Mouse (Mus musculus): ENCODE measurements around the gene Eif3b. TPM values are rescaled to one million over a fixed set of nuclear protein-coding genes. Genes with fewer than 3 reads are reported as not detected.
A peak's percentile ranks its signal among the peaks of the same experiment; 100 is the strongest.

Gene Eif3b
- polyA plus RNA-seq, 1 experiment from 2014 or later, result 78.9 TPM

DNA sequence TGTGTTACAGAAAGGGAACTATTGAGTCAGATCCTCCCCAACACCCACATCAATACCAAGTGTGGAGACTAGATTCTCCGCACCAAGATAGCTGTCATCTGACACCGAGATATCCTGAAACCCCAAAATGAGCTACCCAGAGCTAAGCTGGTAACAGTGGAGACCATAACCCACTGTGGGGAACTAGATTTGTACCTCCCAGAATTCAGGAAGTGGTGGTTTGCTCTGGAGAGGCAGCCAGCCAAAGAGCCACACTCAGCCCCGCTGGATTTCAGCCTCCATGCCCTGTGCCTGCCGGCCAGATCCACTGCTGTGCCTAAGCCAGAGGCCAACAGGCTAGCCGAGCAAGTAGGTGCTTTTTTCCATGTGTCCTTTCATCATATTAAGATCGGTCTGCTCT is 39.8 kb upstream of the Eif3b start:
- Histone ChIP-seq H3K4me3 (ENCODE audit: low read length) (no peak overlapping the region), H3K4me1 (replicated peaks; ENCODE audit: control insufficient read depth, insufficient read depth, low read length) (peaks cover 3% of the 10 kb centered on the region; the same call in 1 of the 2 replicates), H3K9ac (ENCODE audit: low read length) (no peak overlapping the region), H3K27ac (ENCODE audit: low read length) (no peak overlapping the region), H3K36me3 (ENCODE audit: control insufficient read depth, insufficient read depth, low read length) (no peaks in the 10 kb centered on the region), H3K27me3 (ENCODE audit: control insufficient read depth, insufficient read depth, low read depth, low read length) (no peaks in the 10 kb centered on the region), H3K9me3 (ENCODE audit: control insufficient read depth, low read length) (no peaks in the 10 kb centered on the region), H3K4me2 (ENCODE audit: low read depth, low read length) (no peak overlapping the region)
- WGBS, result 70% methylated on average over 6 of the region's 6 CpGs
- no peak for ATAC-seq (ENCODE audit: low read depth)

GRCm38 (mm10) chr5:140381156-140381555 is 38.0 kb upstream of the Eif3b start:
- peak; percentile 57 for ATAC-seq (ENCODE audit: low read depth)
- H3K27me3 ChIP-seq (ENCODE audit: control insufficient read depth, insufficient read depth, low read depth, low read length), result no peaks in the 10 kb centered on the region
- H3K36me3 ChIP-seq (ENCODE audit: control insufficient read depth, insufficient read depth, low read length), result no peaks in the 10 kb centered on the region
- H3K27ac ChIP-seq (ENCODE audit: low read length), result 0 out of 2 replicates have a peak overlapping the region, but pooled peaks have one; percentile 1
- no peaks in the 10 kb centered on the region for H3K9me3 ChIP-seq (ENCODE audit: control insufficient read depth, low read length)
- H3K4me1 ChIP-seq (replicated peaks; ENCODE audit: control insufficient read depth, insufficient read depth, low read length), result peaks cover 3% of the 10 kb centered on the region; the same call in 1 of the 2 replicates
- H3K9ac ChIP-seq (ENCODE audit: low read length), result no peak overlapping the region
- no peak overlapping the region for H3K4me2 ChIP-seq (ENCODE audit: low read depth, low read length)
- WGBS, result 77% methylated on average over 7 of the region's 7 CpGs
- no peak overlapping the region for H3K4me3 ChIP-seq (ENCODE audit: low read length)

GRCm38 (mm10) chr5:140382688-140383087 is 36.4 kb upstream of the Eif3b start:
- Histone ChIP-seq H3K36me3 (ENCODE audit: control insufficient read depth, insufficient read depth, low read length) (no peaks in the 10 kb centered on the region), H3K27me3 (ENCODE audit: control insufficient read depth, insufficient read depth, low read depth, low read length) (no peaks in the 10 kb centered on the region), H3K27ac (ENCODE audit: low read length) (no peak overlapping the region), H3K9me3 (ENCODE audit: control insufficient read depth, low read length) (no peaks in the 10 kb centered on the region), H3K9ac (ENCODE audit: low read length) (no peak overlapping the region), H3K4me2 (ENCODE audit: low read depth, low read length) (no peak overlapping the region), H3K4me1 (replicated peaks; ENCODE audit: control insufficient read depth, insufficient read depth, low read length) (peaks cover 5% of the 10 kb centered on the region), H3K4me3 (ENCODE audit: low read length) (no peak overlapping the region)
- ATAC-seq (ENCODE audit: low read depth), result no peak
- WGBS, result 86% methylated on average over 6 of the region's 6 CpGs

DNA sequence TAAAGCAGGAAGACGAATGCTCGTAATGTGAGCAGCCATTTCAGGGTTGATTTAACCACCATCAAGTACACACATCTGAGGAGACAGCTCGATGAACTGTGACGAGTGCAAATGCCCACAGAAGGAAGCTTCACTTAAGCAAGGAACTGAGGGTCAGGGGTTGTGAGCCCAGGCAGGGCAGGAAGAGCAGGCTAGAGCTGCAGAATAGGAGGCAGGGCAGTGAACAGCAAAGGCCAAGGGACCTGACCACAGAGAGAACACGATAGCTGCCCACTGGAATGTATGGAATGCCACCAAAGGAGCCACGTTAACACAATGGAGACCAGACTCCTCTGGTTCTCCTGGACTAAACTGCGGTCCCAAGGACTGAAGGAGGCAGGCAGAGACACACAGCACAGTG is 35.6 kb upstream of the Eif3b start:
- peak overlapping the region; percentile 49 for H3K9ac ChIP-seq (ENCODE audit: low read length)
- no peaks in the 10 kb centered on the region for H3K36me3 ChIP-seq (ENCODE audit: control insufficient read depth, insufficient read depth, low read length)
- peaks cover 11% of the 10 kb centered on the region for H3K4me1 ChIP-seq (replicated peaks; ENCODE audit: control insufficient read depth, insufficient read depth, low read length)
- H3K4me2 ChIP-seq (ENCODE audit: low read depth, low read length), result peak overlapping the region; percentile 1; the same call in 1 of the 2 replicates
- 17% methylated on average over 7 of the region's 7 CpGs for WGBS
- no peaks in the 10 kb centered on the region for H3K9me3 ChIP-seq (ENCODE audit: control insufficient read depth, low read length)
- no peak overlapping the region for H3K4me3 ChIP-seq (ENCODE audit: low read length)
- ATAC-seq (ENCODE audit: low read depth), result peak; percentile 81
- H3K27ac ChIP-seq (ENCODE audit: low read length), result peak overlapping the region; percentile 67
- no peaks in the 10 kb centered on the region for H3K27me3 ChIP-seq (ENCODE audit: control insufficient read depth, insufficient read depth, low read depth, low read length)

GRCm38 (mm10) chr5:140384462-140384861 is 34.7 kb upstream of the Eif3b start:
- no peak overlapping the region for H3K4me2 ChIP-seq (ENCODE audit: low read depth, low read length)
- WGBS, result 82% methylated on average over 1 of the region's 1 CpGs
- ATAC-seq (ENCODE audit: low read depth), result no peak
- H3K36me3 ChIP-seq (ENCODE audit: control insufficient read depth, insufficient read depth, low read length), result no peaks in the 10 kb centered on the region
- no peak overlapping the region for H3K4me3 ChIP-seq (ENCODE audit: low read length)
- no peaks in the 10 kb centered on the region for H3K9me3 ChIP-seq (ENCODE audit: control insufficient read depth, low read length)
- H3K9ac ChIP-seq (ENCODE audit: low read length), result no peak overlapping the region
- no peaks in the 10 kb centered on the region for H3K27me3 ChIP-seq (ENCODE audit: control insufficient read depth, insufficient read depth, low read depth, low read length)
- no peak overlapping the region for H3K27ac ChIP-seq (ENCODE audit: low read length)
- peaks cover 11% of the 10 kb centered on the region for H3K4me1 ChIP-seq (replicated peaks; ENCODE audit: control insufficient read depth, insufficient read depth, low read length)

- Histone ChIP-seq H3K4me3 (ENCODE audit: low read length) (no peak overlapping the region), H3K4me2 (ENCODE audit: low read depth, low read length) (no peak overlapping the region), H3K36me3 (ENCODE audit: control insufficient read depth, insufficient read depth, low read length) (no peaks in the 10 kb centered on the region), H3K27ac (ENCODE audit: low read length) (no peak overlapping the region), H3K27me3 (ENCODE audit: control insufficient read depth, insufficient read depth, low read depth, low read length) (no peaks in the 10 kb centered on the region), H3K9me3 (ENCODE audit: control insufficient read depth, low read length) (no peaks in the 10 kb centered on the region), H3K4me1 (replicated peaks; ENCODE audit: control insufficient read depth, insufficient read depth, low read length) (peaks cover 11% of the 10 kb centered on the region), H3K9ac (ENCODE audit: low read length) (no peak overlapping the region)
- ATAC-seq (ENCODE audit: low read depth), result no peak
- 79% methylated on average over 7 of the region's 7 CpGs for WGBS
These were observed 31.9 kb upstream of the Eif3b start for GRCm38 (mm10) chr5:140387236-140387635.

GRCm38 (mm10) chr5:140387816-140388510 is 31.2 kb upstream of the Eif3b start:
- H3K9ac ChIP-seq (ENCODE audit: low read length), result peak overlapping the region; percentile 71

GRCm38 (mm10) chr5:140388588-140389576 is 30.2 kb upstream of the Eif3b start, which contains the start of gene Snx8:
Gene Snx8 (minus strand): TSS chr5:140389262.
- Histone ChIP-seq H3K4me3 (ENCODE audit: low read length) (peak within 1 kb of the TSS; percentile 68), H3K27ac (ENCODE audit: low read length) (no peak within 1 kb of the TSS), H3K4me2 (ENCODE audit: low read depth, low read length) (peak within 1 kb of the TSS; percentile 67), H3K27me3 (ENCODE audit: control insufficient read depth, insufficient read depth, low read depth, low read length) (no peaks in the 10 kb centered on the region), H3K9me3 (ENCODE audit: control insufficient read depth, low read length) (no peaks in the 10 kb centered on the region), H3K4me1 (replicated peaks; ENCODE audit: control insufficient read depth, insufficient read depth, low read length) (peaks cover 11% of the 10 kb centered on the region), H3K36me3 (ENCODE audit: control insufficient read depth, insufficient read depth, low read length) (no peaks in the 10 kb centered on the region), H3K9ac (ENCODE audit: low read length) (peak within 1 kb of the TSS; percentile 71)
- 1% methylated on average over 54 of the region's 63 CpGs for WGBS
- peak; percentile 97 for ATAC-seq (ENCODE audit: low read depth)

More at GRCm38 (mm10) chr5:140387816-140388510, 31.2 kb upstream of the Eif3b start:
- peak overlapping the region; percentile 68 for H3K4me3 ChIP-seq (ENCODE audit: low read length)
- ATAC-seq (ENCODE audit: low read depth), result no peak
- no peaks in the 10 kb centered on the region for H3K9me3 ChIP-seq (ENCODE audit: control insufficient read depth, low read length)
- H3K27ac ChIP-seq (ENCODE audit: low read length), result no peak overlapping the region
- H3K4me1 ChIP-seq (replicated peaks; ENCODE audit: control insufficient read depth, insufficient read depth, low read length), result peaks cover 11% of the 10 kb centered on the region
- no peaks in the 10 kb centered on the region for H3K36me3 ChIP-seq (ENCODE audit: control insufficient read depth, insufficient read depth, low read length)
- H3K27me3 ChIP-seq (ENCODE audit: control insufficient read depth, insufficient read depth, low read depth, low read length), result no peaks in the 10 kb centered on the region
- peak overlapping the region; percentile 67 for H3K4me2 ChIP-seq (ENCODE audit: low read depth, low read length)
- WGBS, result 61% methylated on average over 12 of the region's 12 CpGs

DNA sequence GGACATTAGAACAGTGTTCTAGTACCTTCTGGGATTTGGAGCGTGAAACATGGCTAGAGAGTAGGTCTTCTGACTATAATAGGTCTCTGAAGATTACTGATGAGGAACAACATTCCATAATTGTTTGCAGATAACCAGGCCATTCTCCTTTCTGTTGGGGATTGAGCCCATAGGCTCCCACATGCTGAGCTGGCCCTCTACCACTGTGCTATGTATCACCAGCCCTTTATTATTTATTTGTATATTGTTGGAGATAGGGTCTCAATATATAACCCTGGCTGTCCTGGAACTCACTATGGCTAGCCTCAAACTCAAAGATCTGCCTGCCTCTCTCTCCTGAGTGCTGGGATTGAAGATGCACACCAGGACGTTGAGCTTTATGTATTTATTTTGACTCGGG is 29.5 kb upstream of the Eif3b start:
- WGBS, result 51% methylated on average over 3 of the region's 3 CpGs
- ATAC-seq (ENCODE audit: low read depth), result peak; percentile 8; the same call in 1 of the 2 replicates
- Histone ChIP-seq H3K4me3 (ENCODE audit: low read length) (peak overlapping the region; percentile 68), H3K4me2 (ENCODE audit: low read depth, low read length) (peak overlapping the region; percentile 67), H3K36me3 (ENCODE audit: control insufficient read depth, insufficient read depth, low read length) (no peaks in the 10 kb centered on the region), H3K9me3 (ENCODE audit: control insufficient read depth, low read length) (no peaks in the 10 kb centered on the region), H3K9ac (ENCODE audit: low read length) (peak overlapping the region; percentile 19; the same call in 1 of the 2 replicates), H3K27ac (ENCODE audit: low read length) (no peak overlapping the region), H3K4me1 (replicated peaks; ENCODE audit: control insufficient read depth, insufficient read depth, low read length) (peaks cover 11% of the 10 kb centered on the region), H3K27me3 (ENCODE audit: control insufficient read depth, insufficient read depth, low read depth, low read length) (no peaks in the 10 kb centered on the region)

Data from lung, embryonic 16.5 days (tissue).